Mouse (Mus musculus): Measurements from ENCODE around the gene 1810049J17Rik. TPM values are rescaled to one million over a fixed set of nuclear protein-coding genes. Genes with fewer than 3 reads are reported as not detected.

The 1810049J17Rik gene
- polyA plus RNA-seq, 1 experiment from 2014 or later = 1.2 TPM

DNA sequence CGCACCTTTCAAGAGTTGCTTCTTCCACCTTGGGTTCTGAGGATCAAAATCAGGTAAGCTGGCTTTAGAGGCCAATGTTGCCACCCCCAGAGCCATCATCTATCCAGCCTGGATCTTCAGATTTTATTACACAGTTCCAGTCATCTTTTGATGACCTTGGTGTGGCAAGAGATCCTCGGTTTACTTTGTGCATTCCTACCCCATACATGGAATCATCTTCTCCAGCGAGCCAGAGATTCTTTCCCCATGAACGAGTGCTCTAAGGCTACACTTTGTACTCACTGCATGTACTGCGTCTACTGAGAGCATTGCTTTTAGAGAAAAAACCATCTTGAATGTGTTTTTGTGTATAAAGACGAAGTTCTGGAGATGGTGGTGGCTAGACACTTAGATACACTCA, 33.6 kb upstream of the 1810049J17Rik start:
- Histone ChIP-seq H3K9me3 (ENCODE audit: control insufficient read depth, low read depth, low read length) (no peaks in the 10 kb centered on the region), H3K36me3 (ENCODE audit: control insufficient read depth, insufficient read depth, low read length) (peaks cover 20% of the 10 kb centered on the region), H3K27me3 (ENCODE audit: control insufficient read depth, insufficient read depth, low read length) (no peaks in the 10 kb centered on the region), H3K4me3 (ENCODE audit: low read depth, low read length) (no peak overlapping the region), H3K9ac (replicated peaks; ENCODE audit: low read depth, low read length) (no peak overlapping the region), H3K4me1 (ENCODE audit: control insufficient read depth, insufficient read depth, low read length) (no peaks in the 10 kb centered on the region), H3K27ac (ENCODE audit: low read length) (no peak overlapping the region), H3K4me2 (replicated peaks; ENCODE audit: low read depth, low read length) (no peak overlapping the region)
- no peak for ATAC-seq (ENCODE audit: insufficient number of reproducible peaks, insufficient read depth, low FRiP score, low read depth)
- 90% methylated on average over 6 of the region's 6 CpGs for WGBS

DNA sequence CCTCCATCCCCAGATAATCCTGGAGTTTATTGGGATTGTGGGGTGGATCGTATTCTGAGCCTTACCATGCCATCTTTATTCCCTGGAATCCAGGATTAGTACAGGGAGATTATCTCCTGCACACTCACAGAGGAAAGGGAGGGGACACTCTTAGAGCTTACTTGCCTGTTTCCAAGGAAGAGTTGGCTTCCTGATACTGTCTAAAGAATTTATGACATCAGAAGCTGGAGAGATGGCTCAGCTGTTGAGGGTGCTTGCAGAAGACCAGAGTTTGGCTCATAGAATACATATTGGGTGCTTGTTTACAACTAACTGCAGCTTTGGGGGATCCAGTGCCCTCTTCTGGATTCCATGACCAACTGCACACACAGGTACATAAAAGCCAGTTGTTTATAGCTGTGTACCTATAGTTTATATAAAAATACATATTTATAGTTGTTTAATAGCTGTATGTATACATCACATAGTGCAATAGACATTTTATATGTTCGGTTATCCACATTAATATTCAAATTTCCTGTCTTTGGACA, 32.6 kb upstream of the 1810049J17Rik start:
- no peak for ATAC-seq (ENCODE audit: insufficient number of reproducible peaks, insufficient read depth, low FRiP score, low read depth)
- Histone ChIP-seq H3K36me3 (ENCODE audit: control insufficient read depth, insufficient read depth, low read length) (peaks cover 28% of the 10 kb centered on the region), H3K4me3 (ENCODE audit: low read depth, low read length) (no peak overlapping the region), H3K9ac (replicated peaks; ENCODE audit: low read depth, low read length) (no peak overlapping the region), H3K9me3 (ENCODE audit: control insufficient read depth, low read depth, low read length) (no peaks in the 10 kb centered on the region), H3K4me2 (replicated peaks; ENCODE audit: low read depth, low read length) (no peak overlapping the region), H3K4me1 (ENCODE audit: control insufficient read depth, insufficient read depth, low read length) (no peaks in the 10 kb centered on the region), H3K27ac (ENCODE audit: low read length) (no peak overlapping the region), H3K27me3 (ENCODE audit: control insufficient read depth, insufficient read depth, low read length) (no peaks in the 10 kb centered on the region)
- 93% methylated on average over 2 of the region's 2 CpGs for WGBS

DNA sequence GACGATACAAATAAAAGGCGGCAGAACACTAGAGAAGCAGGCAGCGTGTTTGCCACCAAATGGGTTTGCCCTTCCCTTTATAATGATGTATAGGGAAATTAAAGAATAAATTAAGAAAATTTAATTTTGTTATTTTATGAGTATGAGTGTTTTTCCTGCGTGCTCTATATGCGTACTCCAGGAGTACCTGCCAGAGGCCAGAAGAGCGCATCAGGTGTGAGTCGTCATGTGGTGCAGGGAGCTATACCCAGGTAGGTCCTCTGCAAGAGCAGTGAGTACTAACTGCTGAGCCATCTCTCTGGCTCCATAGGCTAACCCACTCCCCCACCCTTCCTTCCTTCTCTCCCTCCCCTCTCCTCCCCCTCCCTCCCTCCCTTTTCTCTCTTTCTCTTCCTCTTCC, 29.8 kb upstream of the 1810049J17Rik start:
- Histone ChIP-seq H3K36me3 (ENCODE audit: control insufficient read depth, insufficient read depth, low read length) (peaks cover 33% of the 10 kb centered on the region), H3K27me3 (ENCODE audit: control insufficient read depth, insufficient read depth, low read length) (no peaks in the 10 kb centered on the region), H3K9ac (replicated peaks; ENCODE audit: low read depth, low read length) (no peak overlapping the region), H3K9me3 (ENCODE audit: control insufficient read depth, low read depth, low read length) (no peaks in the 10 kb centered on the region), H3K4me2 (replicated peaks; ENCODE audit: low read depth, low read length) (no peak overlapping the region), H3K27ac (ENCODE audit: low read length) (no peak overlapping the region), H3K4me3 (ENCODE audit: low read depth, low read length) (no peak overlapping the region), H3K4me1 (ENCODE audit: control insufficient read depth, insufficient read depth, low read length) (no peaks in the 10 kb centered on the region)
- WGBS = 95% methylated on average over 7 of the region's 7 CpGs
- ATAC-seq (ENCODE audit: insufficient number of reproducible peaks, insufficient read depth, low FRiP score, low read depth) = no peak

DNA sequence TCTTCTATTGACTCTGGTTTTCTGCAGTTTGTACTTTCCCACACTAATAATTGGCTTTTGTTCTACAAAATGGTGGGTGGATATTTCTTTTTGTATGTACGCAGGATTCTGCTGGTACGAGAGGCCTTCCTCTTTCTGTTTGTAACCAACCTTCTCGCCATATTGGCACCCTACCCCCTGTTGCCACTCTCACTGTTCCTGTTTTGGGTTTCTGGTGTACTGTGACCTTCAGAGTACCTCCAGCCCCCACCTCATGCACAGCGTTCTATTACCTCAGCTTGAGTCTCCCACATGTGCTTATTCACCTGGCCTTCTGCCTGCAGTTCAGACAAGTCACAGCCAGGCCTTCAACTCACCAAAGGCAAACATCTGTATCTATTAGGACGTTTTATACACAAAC, 28.1 kb upstream of the 1810049J17Rik start:
- Histone ChIP-seq H3K27me3 (ENCODE audit: control insufficient read depth, insufficient read depth, low read length) (no peaks in the 10 kb centered on the region), H3K27ac (ENCODE audit: low read length) (no peak overlapping the region), H3K4me1 (ENCODE audit: control insufficient read depth, insufficient read depth, low read length) (no peaks in the 10 kb centered on the region), H3K4me3 (ENCODE audit: low read depth, low read length) (no peak overlapping the region), H3K36me3 (ENCODE audit: control insufficient read depth, insufficient read depth, low read length) (peaks cover 35% of the 10 kb centered on the region), H3K9ac (replicated peaks; ENCODE audit: low read depth, low read length) (no peak overlapping the region), H3K9me3 (ENCODE audit: control insufficient read depth, low read depth, low read length) (no peaks in the 10 kb centered on the region), H3K4me2 (replicated peaks; ENCODE audit: low read depth, low read length) (no peak overlapping the region)
- 83% methylated on average over 5 of the region's 5 CpGs for WGBS
- ATAC-seq (ENCODE audit: insufficient number of reproducible peaks, insufficient read depth, low FRiP score, low read depth) = no peak

DNA sequence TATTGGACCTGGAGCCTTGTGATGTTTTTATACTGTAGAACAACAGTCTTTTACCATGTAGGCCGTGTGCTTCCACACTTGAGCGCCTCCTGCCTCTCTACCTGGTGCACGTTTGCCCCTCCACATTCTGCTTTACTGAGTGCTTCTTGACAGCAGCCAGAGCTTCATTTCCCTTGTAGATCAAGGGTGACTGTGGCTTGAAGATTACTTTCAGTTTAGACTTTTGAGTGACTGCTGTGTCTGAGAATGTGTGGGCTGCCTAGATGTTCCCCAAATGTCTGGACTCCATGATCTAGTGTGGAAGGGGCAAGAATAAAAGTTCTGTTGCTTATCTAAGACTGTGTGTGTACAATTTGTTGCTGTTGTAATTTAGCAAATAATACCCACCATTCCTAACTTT, 27.3 kb upstream of the 1810049J17Rik start:
- no peak overlapping the region for H3K27ac ChIP-seq (ENCODE audit: low read length)
- no peak overlapping the region for H3K4me2 ChIP-seq (replicated peaks; ENCODE audit: low read depth, low read length)
- H3K4me3 ChIP-seq (ENCODE audit: low read depth, low read length) = no peak overlapping the region
- H3K4me1 ChIP-seq (ENCODE audit: control insufficient read depth, insufficient read depth, low read length) = no peaks in the 10 kb centered on the region
- 87% methylated on average over 3 of the region's 3 CpGs for WGBS
- ATAC-seq (ENCODE audit: insufficient number of reproducible peaks, insufficient read depth, low FRiP score, low read depth) = no peak
- H3K27me3 ChIP-seq (ENCODE audit: control insufficient read depth, insufficient read depth, low read length) = no peaks in the 10 kb centered on the region
- no peak overlapping the region for H3K9ac ChIP-seq (replicated peaks; ENCODE audit: low read depth, low read length)
- peaks cover 33% of the 10 kb centered on the region for H3K36me3 ChIP-seq (ENCODE audit: control insufficient read depth, insufficient read depth, low read length)
- no peaks in the 10 kb centered on the region for H3K9me3 ChIP-seq (ENCODE audit: control insufficient read depth, low read depth, low read length)

DNA sequence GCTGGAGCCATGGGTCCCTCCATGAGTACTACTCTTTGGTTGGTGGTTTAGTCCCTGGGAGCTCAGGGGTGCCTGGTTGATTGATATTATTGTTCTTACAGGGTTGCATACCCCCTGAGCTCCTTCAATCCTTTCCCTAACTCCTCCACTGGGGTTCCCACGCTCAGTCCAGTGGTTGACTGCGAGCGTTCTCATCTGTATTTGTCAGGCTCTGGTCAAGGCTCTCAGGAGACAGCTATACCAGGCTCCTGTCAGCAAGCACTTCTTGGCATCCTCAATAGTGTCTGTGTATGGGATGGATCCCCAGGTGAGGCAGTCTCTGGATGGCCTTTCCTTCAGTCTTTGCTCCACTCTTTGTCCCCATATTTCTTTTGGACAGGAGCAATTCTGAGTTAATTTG, 25.2 kb upstream of the 1810049J17Rik start:
- Histone ChIP-seq H3K27ac (ENCODE audit: low read length) (no peak overlapping the region), H3K4me1 (ENCODE audit: control insufficient read depth, insufficient read depth, low read length) (no peaks in the 10 kb centered on the region), H3K4me2 (replicated peaks; ENCODE audit: low read depth, low read length) (no peak overlapping the region), H3K27me3 (ENCODE audit: control insufficient read depth, insufficient read depth, low read length) (no peaks in the 10 kb centered on the region), H3K9ac (replicated peaks; ENCODE audit: low read depth, low read length) (no peak overlapping the region), H3K9me3 (ENCODE audit: control insufficient read depth, low read depth, low read length) (no peaks in the 10 kb centered on the region), H3K36me3 (ENCODE audit: control insufficient read depth, insufficient read depth, low read length) (peaks cover 39% of the 10 kb centered on the region), H3K4me3 (ENCODE audit: low read depth, low read length) (no peak overlapping the region)
- WGBS = 91% methylated on average over 3 of the region's 3 CpGs
- no peak for ATAC-seq (ENCODE audit: insufficient number of reproducible peaks, insufficient read depth, low FRiP score, low read depth)

DNA sequence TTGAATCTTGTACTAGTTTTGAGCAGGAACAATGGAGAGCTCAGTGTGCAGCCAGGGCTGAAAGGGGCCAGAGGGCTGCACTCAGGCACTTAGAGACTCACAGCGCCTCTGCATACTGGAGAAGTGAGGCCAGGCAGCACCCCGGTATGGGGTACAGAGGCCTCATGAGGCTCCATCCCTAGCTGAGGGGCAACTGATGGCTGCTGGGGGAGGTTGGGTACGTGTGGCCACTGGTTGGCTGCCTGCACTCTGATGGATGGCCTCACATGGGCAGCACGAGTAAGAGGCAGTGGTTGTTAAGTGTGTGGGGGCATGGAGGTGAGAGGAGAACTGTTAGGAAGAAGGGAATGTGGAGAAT, 19.7 kb upstream of the 1810049J17Rik start:
- H3K4me1 ChIP-seq (ENCODE audit: control insufficient read depth, insufficient read depth, low read length) = peaks cover 3% of the 10 kb centered on the region; the same call in 1 of the 2 replicates
- no peak overlapping the region; the same call in 1 of the 2 replicates for H3K27ac ChIP-seq (ENCODE audit: low read length)
- no peaks in the 10 kb centered on the region for H3K9me3 ChIP-seq (ENCODE audit: control insufficient read depth, low read depth, low read length)
- H3K27me3 ChIP-seq (ENCODE audit: control insufficient read depth, insufficient read depth, low read length) = no peaks in the 10 kb centered on the region
- no peak overlapping the region for H3K4me3 ChIP-seq (ENCODE audit: low read depth, low read length)
- no peak for ATAC-seq (ENCODE audit: insufficient number of reproducible peaks, insufficient read depth, low FRiP score, low read depth)
- WGBS = 45% methylated on average over 4 of the region's 4 CpGs
- no peak overlapping the region for H3K4me2 ChIP-seq (replicated peaks; ENCODE audit: low read depth, low read length)
- H3K9ac ChIP-seq (replicated peaks; ENCODE audit: low read depth, low read length) = no peak overlapping the region
- H3K36me3 ChIP-seq (ENCODE audit: control insufficient read depth, insufficient read depth, low read length) = peaks cover 22% of the 10 kb centered on the region

DNA sequence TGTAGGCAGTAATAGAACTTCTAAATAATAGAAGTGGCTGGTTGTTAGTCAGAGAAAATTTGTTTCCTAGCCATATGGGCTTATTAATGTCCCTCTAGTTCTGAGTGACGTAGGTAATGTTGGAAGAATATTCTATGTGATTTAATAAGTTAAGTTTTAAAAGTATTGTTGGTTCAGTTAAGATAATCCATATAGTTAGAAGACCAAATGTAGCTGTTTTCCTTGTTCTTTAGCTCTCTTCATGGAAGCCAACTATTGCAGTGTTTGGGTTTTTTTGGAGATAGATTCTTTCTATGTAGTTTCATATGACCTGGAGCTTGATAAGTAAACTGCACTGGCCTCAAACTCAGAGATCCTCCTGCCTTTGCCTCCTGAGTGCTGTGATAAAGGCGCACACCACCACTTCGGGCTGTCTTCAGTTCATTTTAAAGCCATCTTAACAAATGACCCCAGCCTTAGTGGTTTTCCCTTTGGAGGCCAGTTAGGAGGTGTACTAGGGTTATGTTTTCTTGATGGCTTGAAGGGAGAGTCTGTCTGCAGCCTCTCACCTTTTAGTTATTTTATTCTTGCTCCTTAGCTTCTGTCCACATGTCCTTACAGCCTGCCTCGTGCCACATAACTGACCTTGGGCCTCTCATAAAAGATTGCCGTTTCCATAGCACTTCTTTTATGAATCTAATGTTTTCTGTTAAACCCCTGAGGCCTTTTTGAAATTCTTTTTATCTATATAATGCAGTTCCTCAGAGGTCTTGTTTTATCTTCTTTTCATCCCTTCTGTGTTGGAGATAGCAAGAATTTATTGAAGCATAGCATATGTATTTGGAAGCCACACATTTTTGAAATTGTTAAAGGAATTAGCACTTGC, 19.1 kb upstream of the 1810049J17Rik start:
- ATAC-seq (ENCODE audit: insufficient number of reproducible peaks, insufficient read depth, low FRiP score, low read depth) = no peak
- 70% methylated on average over 5 of the region's 5 CpGs for WGBS

More for the DNA sequence above, 19.1 kb upstream of the 1810049J17Rik start:
- H3K4me1 ChIP-seq (ENCODE audit: control insufficient read depth, insufficient read depth, low read length) = peaks cover 3% of the 10 kb centered on the region; the same call in 1 of the 2 replicates
- H3K4me3 ChIP-seq (ENCODE audit: low read depth, low read length) = no peak overlapping the region
- H3K9ac ChIP-seq (replicated peaks; ENCODE audit: low read depth, low read length) = no peak overlapping the region
- no peak overlapping the region for H3K4me2 ChIP-seq (replicated peaks; ENCODE audit: low read depth, low read length)
- no peaks in the 10 kb centered on the region for H3K9me3 ChIP-seq (ENCODE audit: control insufficient read depth, low read depth, low read length)
- H3K27ac ChIP-seq (ENCODE audit: low read length) = no peak overlapping the region; the same call in 1 of the 2 replicates
- peaks cover 20% of the 10 kb centered on the region for H3K36me3 ChIP-seq (ENCODE audit: control insufficient read depth, insufficient read depth, low read length)
- H3K27me3 ChIP-seq (ENCODE audit: control insufficient read depth, insufficient read depth, low read length) = no peaks in the 10 kb centered on the region

Measured in stomach, embryonic 14.5 days (tissue).